Mouse (Mus musculus) megakaryocyte progenitor cell, adult 5-6 weeks (primary cell): ENCODE results near the gene Gm10647. TPM values are rescaled to one million over a fixed set of nuclear protein-coding genes. Genes with fewer than 3 reads are reported as not detected.
A peak's percentile ranks its signal among the peaks of the same experiment; 100 is the strongest.
"Not testable (repeated sequence)": the region's sequence is repeated elsewhere in the genome, so short reads cannot be mapped to it uniquely, and the experiment has no call there.

ENCODE experiments used
- ATAC-seq: replicated peaks from 2 replicates; pipeline ENCODE4 v1.8.0; 2016; ENCODE audit warnings: mild to moderate bottlenecking, moderate TSS enrichment, inconsistent platforms; ENCODE audit not compliant: poor library complexity
- total RNA-seq, 2 experiments: library from RNA; stranded (forward) in 1 of 2; stranded (reverse) in 1 of 2; fragments of 157-497, 149-512 nt in 1 of 2; fragments of 200-1000 nt in 1 of 2; gene quantifications; 2 replicates each; pipeline versions ENCODE4 v1.2.3 to v1.2.4; 2015 to 2017

The Gm10647 gene
- total RNA-seq (2015) = not detected in 2 replicates
- total RNA-seq (2017) = 0.10 TPM in 1 of 2 replicates, not detected in the other

- no peak for ATAC-seq
Measured at GRCm38 (mm10) chr9:66796739-66797138, at the start of gene Gm10647. Gene Gm10647 (plus strand): TSS chr9:66797039.

DNA sequence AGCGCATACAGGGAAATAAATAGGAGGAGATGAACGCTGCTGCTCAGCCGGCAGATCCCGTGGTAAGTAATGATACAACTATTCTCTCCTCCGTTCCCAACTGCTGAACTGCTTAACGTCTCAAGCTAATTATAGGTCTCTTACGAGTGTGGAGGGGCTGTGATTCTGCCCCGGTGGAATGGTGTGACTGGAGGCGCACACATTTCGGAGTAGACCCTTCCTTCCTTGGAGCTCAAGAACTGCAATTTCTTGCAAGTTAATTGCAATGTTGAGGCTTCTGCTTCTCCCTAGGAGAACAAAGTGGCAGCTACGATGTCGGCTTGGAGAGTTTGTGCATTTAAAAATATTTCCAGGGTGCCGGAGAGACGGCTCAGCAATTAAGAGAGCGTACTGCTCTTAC lies 48.4 kb upstream of the Gm10647 start:
- ATAC-seq = no peak

- ATAC-seq = no peak
Measured at GRCm38 (mm10) chr9:66752849-66753248, 44.0 kb upstream of the Gm10647 start.

DNA sequence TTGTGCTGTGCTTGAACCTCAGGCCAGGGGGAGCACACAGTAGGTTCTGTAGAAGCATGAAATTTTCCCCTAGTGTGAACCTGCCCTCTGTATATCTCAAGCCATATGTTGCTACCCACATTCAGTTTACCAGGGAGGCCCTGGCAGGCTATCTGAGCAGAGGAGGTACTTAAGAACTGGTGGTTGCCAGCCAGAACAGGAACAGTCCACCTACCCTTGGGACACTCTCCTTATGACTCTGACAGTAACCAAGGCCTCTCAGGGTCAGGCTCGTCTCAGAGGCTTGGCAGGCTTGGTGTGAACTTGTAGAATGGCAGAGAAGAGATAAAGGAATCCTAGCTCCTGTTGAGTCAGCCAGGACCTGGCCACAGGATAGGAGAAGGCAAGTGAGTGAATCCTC lies 35.8 kb upstream of the Gm10647 start:
- no peak for ATAC-seq

- no peak for ATAC-seq
Measured at GRCm38 (mm10) chr9:66768721-66769120, 28.1 kb upstream of the Gm10647 start.

DNA sequence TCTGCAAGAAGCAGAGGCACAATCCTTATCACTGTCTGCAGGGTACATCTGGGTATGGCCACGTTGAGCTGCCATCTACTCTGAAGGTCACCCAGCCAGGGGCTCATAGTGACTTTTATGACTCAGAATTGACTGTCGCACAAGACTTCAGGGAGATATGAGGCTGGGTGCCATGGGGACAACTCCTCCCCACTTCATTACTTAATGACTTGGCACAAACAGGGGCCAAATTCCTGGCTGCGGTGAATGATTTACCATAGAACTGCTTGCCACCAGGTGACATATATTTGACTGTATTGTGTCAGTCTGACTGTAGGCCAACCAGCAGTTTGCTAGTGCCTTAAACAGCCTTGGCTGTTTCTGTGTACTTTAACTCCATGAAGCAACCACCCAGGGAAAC lies 27.6 kb upstream of the Gm10647 start:
- ATAC-seq = 0 out of 2 replicates have a peak, but pooled peaks have one; percentile 26

- no peak for ATAC-seq
Measured at GRCm38 (mm10) chr9:66770701-66771100, 26.1 kb upstream of the Gm10647 start.

DNA sequence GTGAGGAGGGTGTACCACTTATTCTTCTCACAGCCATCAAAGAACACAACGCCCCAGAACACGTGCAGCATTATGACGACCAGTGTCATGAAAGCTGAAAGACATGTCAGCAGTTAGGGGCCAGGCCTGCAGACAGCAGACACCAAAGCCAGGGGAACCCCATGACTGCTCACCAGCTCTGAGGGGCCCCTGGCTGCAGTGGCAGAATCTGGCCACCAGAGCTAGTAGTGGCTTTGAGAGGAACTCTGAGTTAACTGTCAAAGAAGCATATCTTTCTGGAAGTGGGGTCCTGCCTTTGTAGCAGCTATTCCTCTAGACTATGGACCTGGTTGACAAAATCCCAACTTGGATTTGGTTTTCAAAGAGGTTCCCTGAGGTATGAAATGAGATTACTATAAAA lies 12.3 kb upstream of the Gm10647 start:
- peak; percentile 70 for ATAC-seq

DNA sequence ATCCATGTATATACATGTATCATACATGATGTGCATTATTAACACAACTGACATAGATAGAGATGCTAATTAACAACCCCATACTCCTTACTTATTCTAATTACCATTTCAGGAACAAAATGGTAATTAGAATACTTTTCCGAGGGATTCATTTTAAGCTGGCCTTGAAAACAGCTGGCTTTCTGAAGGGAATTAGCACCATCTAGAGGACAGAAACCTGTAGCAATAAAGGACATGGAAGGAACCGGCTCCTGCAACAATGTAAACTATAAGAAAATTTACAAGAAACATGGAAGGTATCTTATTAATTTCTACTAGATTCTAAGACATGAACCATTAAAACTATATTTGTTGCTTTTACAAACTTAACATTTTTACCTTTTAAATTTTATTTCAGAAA lies 9.0 kb upstream of the Gm10647 start:
- ATAC-seq = peak; percentile 68

GRCm38 (mm10) chr9:66794629-66795463 lies 2.0 kb upstream of the Gm10647 start:
- no peak for ATAC-seq

DNA sequence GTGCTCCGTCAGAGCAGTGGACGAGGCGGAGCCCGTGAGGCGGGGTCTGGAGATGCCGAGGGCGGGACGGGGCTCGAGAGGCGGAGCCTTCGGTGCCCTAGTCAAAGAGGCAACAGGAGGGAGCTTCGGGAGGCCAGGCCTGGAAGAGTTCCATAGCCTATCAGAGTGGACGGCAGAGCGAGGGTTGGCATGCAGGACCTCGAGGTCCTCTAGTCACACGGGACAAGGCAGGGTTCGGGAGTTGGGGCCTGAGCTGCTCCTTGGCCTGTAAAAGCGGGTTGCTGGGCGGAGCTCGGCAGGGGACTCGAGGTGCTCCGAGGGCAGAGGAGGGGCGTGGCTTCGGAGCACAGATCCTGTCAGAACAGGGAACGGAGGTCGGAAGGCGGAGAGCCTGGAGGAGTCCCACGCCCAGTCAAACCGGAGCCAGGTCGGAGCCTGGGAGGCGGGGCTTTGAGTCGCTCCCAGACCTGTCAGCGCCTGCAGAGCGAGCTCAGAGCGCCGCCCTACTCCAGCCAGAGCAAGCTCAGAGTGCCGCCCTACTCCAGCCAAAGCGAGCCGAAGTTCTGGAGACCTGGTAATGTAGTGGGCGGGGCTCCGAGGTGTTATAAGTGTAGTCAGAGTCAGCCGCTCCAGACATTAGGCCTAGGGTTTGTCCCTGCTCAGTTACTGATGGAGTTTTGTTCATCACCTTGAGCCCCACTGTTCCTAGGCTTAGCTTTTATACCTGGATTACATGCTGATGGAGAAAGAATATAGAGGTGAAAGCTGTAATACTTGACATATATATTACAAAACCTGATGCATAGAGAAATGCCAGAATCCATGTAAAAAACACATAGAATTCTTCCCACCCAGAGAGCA lies 1.1 kb upstream of the Gm10647 start, which contains the start of gene Aph1b:
Aph1b (minus strand) TSS at position 27 of the 861 bp plus-strand sequence.
- ATAC-seq = peak; percentile 91

GRCm38 (mm10) chr9:66801947-66802346 lies 5.1 kb downstream of the Gm10647 start:
- no peak for ATAC-seq

GRCm38 (mm10) chr9:66805951-66806350 lies 9.1 kb downstream of the Gm10647 start:
- ATAC-seq = not testable (repeated sequence)

DNA sequence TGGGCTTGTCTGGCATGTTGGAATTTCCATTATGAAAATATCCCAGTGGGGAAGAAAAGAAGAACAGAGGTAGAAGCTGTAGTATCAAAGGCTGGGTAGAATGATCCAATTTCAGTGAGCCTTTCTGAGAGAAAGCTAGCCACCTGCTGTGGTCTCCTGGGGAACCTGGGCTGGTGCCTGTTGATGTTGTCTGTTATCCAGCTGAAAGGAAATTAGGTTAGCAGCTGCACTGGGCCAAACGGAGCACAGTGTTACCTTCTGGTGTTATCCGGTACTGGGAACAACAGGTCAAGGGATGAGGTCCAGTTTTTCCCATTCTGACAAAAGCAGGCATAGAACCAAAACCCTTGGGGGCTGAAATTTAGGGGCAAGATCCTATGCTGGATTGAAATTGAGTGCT lies 16.6 kb downstream of the Gm10647 start:
- no peak for ATAC-seq

- no peak for ATAC-seq
Measured at GRCm38 (mm10) chr9:66820996-66821395, 24.2 kb downstream of the Gm10647 start.

DNA sequence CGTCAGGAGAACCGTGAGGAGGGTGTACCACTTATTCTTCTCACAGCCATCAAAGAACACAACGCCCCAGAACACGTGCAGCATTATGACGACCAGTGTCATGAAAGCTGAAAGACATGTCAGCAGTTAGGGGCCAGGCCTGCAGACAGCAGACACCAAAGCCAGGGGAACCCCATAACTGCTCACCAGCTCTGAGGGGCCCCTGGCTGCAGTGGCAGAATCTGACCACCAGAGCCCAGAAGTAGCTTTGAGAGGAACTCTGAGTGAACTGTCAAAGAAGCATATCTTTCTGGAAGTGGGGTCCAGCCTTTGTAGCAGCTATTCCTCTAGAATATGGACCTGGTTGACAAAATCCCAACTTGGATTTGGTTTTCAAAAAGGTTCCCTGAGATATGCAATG lies 25.4 kb downstream of the Gm10647 start:
- ATAC-seq = 0 out of 2 replicates have a peak, but pooled peaks have one; percentile 44

GRCm38 (mm10) chr9:66825990-66826389 lies 29.2 kb downstream of the Gm10647 start:
- ATAC-seq = peak; percentile 79

GRCm38 (mm10) chr9:66832366-66832908 lies 35.6 kb downstream of the Gm10647 start:
- ATAC-seq = no peak

DNA sequence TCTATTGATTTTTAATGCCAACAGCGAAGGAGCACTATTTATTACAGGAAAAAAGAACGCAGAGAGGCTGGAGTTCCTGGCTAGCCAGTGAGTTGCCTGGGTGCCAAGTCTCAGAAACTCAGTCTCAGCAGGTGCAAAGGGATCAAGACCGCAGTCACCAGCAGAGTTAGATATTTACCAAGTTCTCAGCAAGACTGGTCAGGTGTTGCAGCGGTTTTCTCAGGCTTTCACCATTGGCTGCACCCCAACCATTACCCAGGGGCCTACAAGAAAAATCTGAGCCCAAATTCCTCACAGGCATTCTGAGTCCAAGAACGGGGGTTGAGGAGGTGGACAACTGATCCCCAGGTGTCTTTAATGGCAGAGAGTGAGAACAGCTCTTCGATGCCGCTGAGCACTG lies 37.0 kb downstream of the Gm10647 start:
- no peak for ATAC-seq

DNA sequence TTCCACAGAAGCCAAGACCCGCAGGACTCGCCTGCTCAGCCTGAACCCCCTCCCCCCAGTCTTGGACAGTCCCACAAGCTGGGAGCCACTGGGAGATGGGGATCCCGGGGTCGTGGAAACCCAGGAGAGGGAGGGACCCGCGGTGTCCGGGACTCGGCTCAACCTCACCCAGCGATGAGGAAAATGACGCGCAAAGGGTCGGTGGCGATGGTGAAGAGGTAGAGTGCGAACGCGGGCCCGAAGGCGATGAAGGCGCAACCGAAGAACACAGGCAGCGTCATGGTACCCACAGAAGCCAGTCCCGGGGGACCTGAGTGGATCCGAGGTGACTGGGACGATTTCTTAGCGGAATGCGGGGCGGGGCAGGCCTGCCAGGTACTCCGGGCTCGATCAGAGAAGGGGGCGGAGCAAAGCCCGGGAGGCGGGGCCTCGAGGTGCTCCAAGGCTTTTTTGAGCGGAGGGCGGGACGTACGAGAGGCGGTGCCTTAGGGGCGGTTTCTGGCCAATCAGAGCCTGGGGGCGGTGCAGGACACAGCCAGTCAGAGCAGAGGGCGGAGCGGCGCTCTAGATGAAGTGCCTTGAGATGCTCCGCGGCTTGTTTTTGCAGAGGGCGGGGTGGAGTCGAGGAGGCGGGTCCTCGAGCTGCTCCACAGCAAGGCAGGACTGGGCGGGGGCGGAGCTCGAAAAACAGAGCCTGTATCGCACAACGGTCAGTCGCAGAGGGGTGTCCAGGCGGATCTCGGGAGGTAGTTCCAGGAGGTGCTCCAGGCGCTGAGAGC lies 37.7 kb downstream of the Gm10647 start, which contains the start of gene Aph1c:
Aph1c (minus strand) TSS at position 409 of the 779 bp plus-strand sequence.
- peak; percentile 93 for ATAC-seq
